Mouse (Mus musculus): ENCODE results near the gene Pde6d.
"Not testable (repeated sequence)": the region's sequence is repeated elsewhere in the genome, so short reads cannot be mapped to it uniquely, and the experiment has no call there.

The Pde6d gene

GRCm38 (mm10) chr1:86526116-86526788 lies 56.2 kb downstream of the Pde6d start, which contains the start of gene Ptma:
TSS of gene Ptma (plus strand) at chr1:86526726.
- peak; percentile 93 for DNase-seq (ENCODE audit: low spot score)

GRCm38 (mm10) chr1:86525499-86526115 lies 56.8 kb downstream of the Pde6d start:
- DNase-seq (ENCODE audit: low spot score) = peak; percentile 63

- peak; percentile 100 for DNase-seq (ENCODE audit: low spot score)
These were observed 57.6 kb downstream of the Pde6d start for GRCm38 (mm10) chr1:86524619-86525498.

GRCm38 (mm10) chr1:86523776-86524618 lies 58.4 kb downstream of the Pde6d start:
- DNase-seq (ENCODE audit: low spot score) = no peak

- DNase-seq (ENCODE audit: low spot score) = no peak
These were observed 60.0 kb downstream of the Pde6d start for GRCm38 (mm10) chr1:86522286-86522871.

- DNase-seq (ENCODE audit: low spot score) = no peak
These were observed 62.1 kb downstream of the Pde6d start for GRCm38 (mm10) chr1:86520361-86520760.

GRCm38 (mm10) chr1:86517076-86517475 lies 65.4 kb downstream of the Pde6d start:
- DNase-seq (ENCODE audit: low spot score) = no peak

GRCm38 (mm10) chr1:86515715-86516410 lies 66.6 kb downstream of the Pde6d start:
- no peak for DNase-seq (ENCODE audit: low spot score)

- DNase-seq (ENCODE audit: low spot score) = not testable (repeated sequence)
These were observed 69.4 kb downstream of the Pde6d start for GRCm38 (mm10) chr1:86513031-86513430.

GRCm38 (mm10) chr1:86512154-86512720 lies 70.2 kb downstream of the Pde6d start:
- no peak for DNase-seq (ENCODE audit: low spot score)

- DNase-seq (ENCODE audit: low spot score) = no peak
These were observed 71.6 kb downstream of the Pde6d start for GRCm38 (mm10) chr1:86510676-86511441.

GRCm38 (mm10) chr1:86510266-86510665 lies 72.2 kb downstream of the Pde6d start:
- no peak for DNase-seq (ENCODE audit: low spot score)

GRCm38 (mm10) chr1:86509410-86509809 lies 73.0 kb downstream of the Pde6d start:
- peak; percentile 82 for DNase-seq (ENCODE audit: low spot score)

GRCm38 (mm10) chr1:86507866-86508265 lies 74.6 kb downstream of the Pde6d start:
- no peak for DNase-seq (ENCODE audit: low spot score)

GRCm38 (mm10) chr1:86506420-86506819 lies 76.0 kb downstream of the Pde6d start:
- DNase-seq (ENCODE audit: low spot score) = no peak

- no peak for DNase-seq (ENCODE audit: low spot score)
These were observed 77.0 kb downstream of the Pde6d start for GRCm38 (mm10) chr1:86505461-86505860.

- DNase-seq (ENCODE audit: low spot score) = no peak
These were observed 77.6 kb downstream of the Pde6d start for GRCm38 (mm10) chr1:86504697-86505421.

- peak; percentile 90 for DNase-seq (ENCODE audit: low spot score)
These were observed 78.3 kb downstream of the Pde6d start for GRCm38 (mm10) chr1:86503906-86504696.

Data from ovary, postnatal 14 days (tissue).